Mouse (Mus musculus) stomach, postnatal 0 days (tissue): ENCODE data around the gene Rhbdd1.

Source experiments
- CTCF ChIP-seq: IDR thresholded peaks from 2 replicates; pipeline ENCODE4 v1.5.1; 2016; ENCODE audit warnings: antibody characterized with exemption, low read depth, mild to moderate bottlenecking, moderate library complexity
- EP300 ChIP-seq: optimal IDR thresholded peaks from 2 replicates; pipeline ENCODE3; 2016; ENCODE audit warnings: antibody characterized with exemption

DNA sequence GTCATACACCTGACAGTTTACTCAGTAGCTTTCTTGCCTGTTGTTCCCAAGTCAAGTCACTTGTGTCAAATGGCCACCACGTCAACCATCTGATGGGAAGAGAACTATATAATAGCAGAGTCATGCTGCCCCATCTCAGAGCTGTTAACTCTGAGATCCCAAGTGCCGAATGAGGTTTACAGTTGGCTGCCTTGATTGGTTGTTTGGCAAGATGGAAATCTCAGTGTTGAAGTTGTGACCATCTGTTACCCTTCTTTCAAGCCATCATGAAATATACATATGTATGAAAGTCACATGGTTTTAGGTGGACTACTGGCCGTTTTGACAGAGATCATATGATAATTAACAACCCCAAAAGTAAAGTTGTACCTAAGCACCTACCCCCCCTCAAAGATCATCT lies 121.0 kb downstream of the Rhbdd1 start:
- no peak for TF ChIP-seq CTCF
- TF ChIP-seq EP300 = no peak
